Mouse (Mus musculus) testis, postnatal 10 days (tissue): ENCODE measurements around the gene Ephb2.
A peak's percentile ranks its signal among the peaks of the same experiment; 100 is the strongest.

Experiments used
- DNase-seq: peaks from one replicate; pipeline ENCODE4 v3.0.0; 2021; ENCODE audit warnings: low spot score

Gene Ephb2

GRCm38 (mm10) chr4:136602018-136602554 lies 233.7 kb downstream of the Ephb2 start:
- peak; percentile 65 for DNase-seq

- DNase-seq, result peak; percentile 85
These were observed 234.3 kb downstream of the Ephb2 start for GRCm38 (mm10) chr4:136601476-136601875.

GRCm38 (mm10) chr4:136600536-136600935 lies 235.3 kb downstream of the Ephb2 start:
- DNase-seq, result no peak

- DNase-seq, result no peak
These were observed 235.9 kb downstream of the Ephb2 start for GRCm38 (mm10) chr4:136599869-136600268.

GRCm38 (mm10) chr4:136598268-136598876 lies 237.4 kb downstream of the Ephb2 start:
- DNase-seq, result no peak
